Mouse (Mus musculus) megakaryocyte, embryonic 14.5 days (primary cell): ENCODE measurements around the gene Bpifb6. TPM values are rescaled to one million over a fixed set of nuclear protein-coding genes. Genes with fewer than 3 reads are reported as not detected.

ENCODE experiments used
- H3K27me3 ChIP-seq: replicated peaks from 2 replicates; pipeline ENCODE3; 2012; ENCODE audit warnings: inconsistent platforms
- H3K36me3 ChIP-seq: replicated peaks from 2 replicates; pipeline ENCODE3; 2012; ENCODE audit warnings: low read length, inconsistent platforms, mixed read lengths
- H3K4me1 ChIP-seq: 2 replicates; pipeline ENCODE4 v1.6.1; 2012; ENCODE audit warnings: inconsistent platforms
- H3K4me3 ChIP-seq: replicated peaks from 2 replicates; pipeline ENCODE3; 2012; ENCODE audit warnings: moderate library complexity, mild to moderate bottlenecking, inconsistent platforms
- H3K9me3 ChIP-seq: 2 replicates; pipeline ENCODE4 v1.6.1; 2012; ENCODE audit warnings: inconsistent platforms
- FLI1 ChIP-seq: IDR thresholded peaks from 2 replicates; pipeline ENCODE4 v1.6.1; 2012; ENCODE audit warnings: low read length, inconsistent platforms, mixed read lengths
- GATA1 ChIP-seq: IDR thresholded peaks from 3 replicates; pipeline ENCODE4 v1.6.1; 2012; ENCODE audit warnings: mixed read lengths, low read length, inconsistent platforms, borderline replicate concordance
- polyA plus RNA-seq: library from polyadenylated mRNA; stranded (reverse); fragments of >175 nt; gene quantifications from 2 replicates; pipeline ENCODE4 v1.2.3, GENCODE M21; 2012; ENCODE audit warnings: low replicate concordance; ENCODE audit not compliant: insufficient read depth

Bpifb6 gene
- not detected in 2 replicates for polyA plus RNA-seq

DNA sequence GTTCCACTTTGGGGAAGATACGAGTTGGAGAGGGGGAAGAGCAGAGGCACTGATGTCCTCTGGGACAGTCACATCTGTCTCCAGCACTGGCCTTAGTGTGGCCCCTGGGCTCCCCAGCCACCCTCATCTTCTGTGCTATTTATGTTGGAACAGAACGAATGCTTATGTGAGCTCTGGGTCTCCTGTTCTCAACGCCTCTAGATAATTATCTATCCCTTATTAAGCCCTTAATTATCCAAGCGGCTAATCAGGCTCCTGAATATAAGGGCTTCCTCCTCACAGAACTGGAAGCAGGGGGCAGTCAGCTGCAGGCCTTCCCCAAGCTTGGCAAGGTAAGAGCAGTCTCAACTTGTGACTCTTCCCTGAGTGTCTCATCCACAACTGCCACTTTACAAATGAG is at the start of gene Bpifb6:
Gene Bpifb6, plus strand, starts transcription at position 301 of the 400 bp plus-strand sequence.
- Histone ChIP-seq H3K4me1 (no peaks in the 10 kb centered on the region), H3K4me3 (no peak within 1 kb of the TSS), H3K36me3 (no peaks in the 10 kb centered on the region), H3K27me3 (peaks cover 69% of the 10 kb centered on the region), H3K9me3 (no peaks in the 10 kb centered on the region)
- TF ChIP-seq FLI1 (no peak), GATA1 (no peak)

DNA sequence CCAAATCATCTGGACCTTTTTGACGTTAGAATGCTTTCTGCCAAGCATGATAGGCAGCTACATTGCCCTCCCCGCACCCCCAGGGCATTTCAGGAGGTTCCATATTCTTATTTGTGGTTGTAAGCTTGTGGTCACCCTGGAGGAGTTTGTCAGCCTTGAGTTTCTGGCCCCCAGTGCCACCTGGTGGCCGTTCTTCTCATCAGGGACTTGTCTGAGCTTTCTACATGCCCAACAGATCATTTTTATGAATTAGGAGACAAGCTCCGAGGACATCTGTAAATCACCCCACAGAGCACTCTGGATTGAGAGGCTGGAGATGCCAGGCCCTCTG is 49.2 kb upstream of the Bpifb6 start:
- peaks cover 9% of the 10 kb centered on the region for H3K4me1 ChIP-seq
- H3K27me3 ChIP-seq = peaks cover 38% of the 10 kb centered on the region
- H3K36me3 ChIP-seq = no peaks in the 10 kb centered on the region
- H3K9me3 ChIP-seq = peaks cover 17% of the 10 kb centered on the region
- H3K4me3 ChIP-seq = no peak overlapping the region
- no peak for TF ChIP-seq FLI1
- TF ChIP-seq GATA1 = no peak

- Histone ChIP-seq H3K36me3 (no peaks in the 10 kb centered on the region), H3K4me1 (peaks cover 9% of the 10 kb centered on the region), H3K9me3 (peaks cover 15% of the 10 kb centered on the region), H3K4me3 (no peak overlapping the region), H3K27me3 (peaks cover 53% of the 10 kb centered on the region)
- TF ChIP-seq GATA1 (no peak), FLI1 (no peak)
Measured at GRCm38 (mm10) chr2:153853544-153853943, 46.6 kb upstream of the Bpifb6 start.

- no peaks in the 10 kb centered on the region for H3K4me1 ChIP-seq
- H3K36me3 ChIP-seq = no peaks in the 10 kb centered on the region
- H3K9me3 ChIP-seq = 0 out of 2 replicates have a peak, but pooled peaks cover 2% of the 10 kb centered on the region
- peaks cover 59% of the 10 kb centered on the region for H3K27me3 ChIP-seq
- TF ChIP-seq FLI1 = no peak
- TF ChIP-seq GATA1 = no peak
- H3K4me3 ChIP-seq = no peak overlapping the region
Measured at GRCm38 (mm10) chr2:153859581-153859980, 40.6 kb upstream of the Bpifb6 start.

DNA sequence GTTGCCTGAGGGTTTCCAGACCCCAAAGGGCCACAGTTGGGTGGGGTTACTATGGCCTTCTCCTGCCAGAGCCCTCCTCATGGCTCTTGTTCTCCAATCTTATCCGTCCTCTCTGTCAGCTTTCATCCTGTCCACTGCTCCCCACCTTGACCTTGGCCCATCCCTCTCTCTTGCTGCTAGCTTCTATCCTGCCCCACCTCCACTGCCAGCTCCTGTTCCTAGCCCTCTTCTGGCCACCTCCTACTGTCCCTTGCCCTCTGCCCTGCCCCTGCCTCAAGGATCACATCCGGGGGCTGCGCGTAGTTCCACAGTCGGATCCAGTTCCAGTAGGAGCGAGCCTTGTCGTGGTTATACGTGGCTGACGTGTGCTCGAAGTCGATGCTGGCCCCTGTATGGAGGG is 39.9 kb upstream of the Bpifb6 start:
- Histone ChIP-seq H3K4me3 (no peak overlapping the region), H3K27me3 (peaks cover 51% of the 10 kb centered on the region), H3K9me3 (0 out of 2 replicates have a peak, but pooled peaks cover 2% of the 10 kb centered on the region), H3K4me1 (no peaks in the 10 kb centered on the region), H3K36me3 (no peaks in the 10 kb centered on the region)
- TF ChIP-seq GATA1 (no peak), FLI1 (no peak)

DNA sequence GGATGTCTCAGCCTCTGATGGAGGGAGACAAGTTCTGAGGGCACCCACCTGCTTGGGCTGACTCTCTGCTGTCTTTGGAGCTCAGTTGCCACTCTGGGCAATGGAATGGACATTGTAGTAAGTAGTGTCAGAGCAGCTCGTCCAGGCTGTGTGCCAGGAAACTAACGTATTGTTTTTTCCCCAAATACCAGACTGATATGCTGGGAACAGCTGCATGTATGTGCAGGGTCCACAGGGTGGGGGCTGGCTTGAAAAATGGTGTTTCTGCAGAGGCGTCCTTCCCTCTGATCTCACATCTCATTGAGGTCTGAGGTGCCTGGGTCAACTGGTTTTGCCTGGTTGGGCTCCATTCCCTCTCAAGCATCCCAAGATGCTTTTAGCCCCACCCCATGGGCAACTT is 39.5 kb upstream of the Bpifb6 start:
- Histone ChIP-seq H3K27me3 (peaks cover 47% of the 10 kb centered on the region), H3K4me1 (no peaks in the 10 kb centered on the region), H3K9me3 (0 out of 2 replicates have a peak, but pooled peaks cover 2% of the 10 kb centered on the region), H3K36me3 (no peaks in the 10 kb centered on the region), H3K4me3 (no peak overlapping the region)
- TF ChIP-seq GATA1 (no peak), FLI1 (no peak)

DNA sequence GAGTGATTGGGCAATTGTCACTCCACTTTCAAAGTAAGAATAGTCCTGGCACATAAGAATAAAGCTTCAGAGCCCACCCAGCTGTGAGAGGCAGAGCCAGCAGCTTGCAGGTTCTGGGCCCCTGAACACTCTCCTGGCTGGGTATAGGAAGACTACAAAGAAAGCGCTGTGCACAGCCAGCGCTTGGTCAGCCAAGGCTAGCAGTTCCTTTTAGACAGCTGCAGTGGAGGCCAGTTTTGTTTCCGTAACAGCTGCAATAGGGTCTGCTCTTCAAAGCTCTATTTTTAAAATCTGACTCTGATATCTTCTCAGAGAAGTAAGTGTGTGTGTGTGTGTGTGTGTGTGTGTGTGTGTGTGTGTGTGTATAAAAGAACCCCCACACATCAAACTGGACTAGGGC is 38.2 kb upstream of the Bpifb6 start:
- Histone ChIP-seq H3K4me3 (no peak overlapping the region), H3K27me3 (peaks cover 38% of the 10 kb centered on the region), H3K9me3 (0 out of 2 replicates have a peak, but pooled peaks cover under 1% of the 10 kb centered on the region), H3K4me1 (no peaks in the 10 kb centered on the region), H3K36me3 (no peaks in the 10 kb centered on the region)
- TF ChIP-seq FLI1 = no peak
- TF ChIP-seq GATA1 = no peak

- H3K36me3 ChIP-seq = no peaks in the 10 kb centered on the region
- H3K27me3 ChIP-seq = peaks cover 28% of the 10 kb centered on the region
- no peak within 1 kb of the TSS for H3K4me3 ChIP-seq
- no peaks in the 10 kb centered on the region for H3K4me1 ChIP-seq
- no peaks in the 10 kb centered on the region for H3K9me3 ChIP-seq
- TF ChIP-seq GATA1 = no peak
- no peak for TF ChIP-seq FLI1
Measured at GRCm38 (mm10) chr2:153870984-153871383, 29.2 kb upstream of the Bpifb6 start, which contains the start of gene Sun5. TSS of gene Sun5 (minus strand) at chr2:153871084.

DNA sequence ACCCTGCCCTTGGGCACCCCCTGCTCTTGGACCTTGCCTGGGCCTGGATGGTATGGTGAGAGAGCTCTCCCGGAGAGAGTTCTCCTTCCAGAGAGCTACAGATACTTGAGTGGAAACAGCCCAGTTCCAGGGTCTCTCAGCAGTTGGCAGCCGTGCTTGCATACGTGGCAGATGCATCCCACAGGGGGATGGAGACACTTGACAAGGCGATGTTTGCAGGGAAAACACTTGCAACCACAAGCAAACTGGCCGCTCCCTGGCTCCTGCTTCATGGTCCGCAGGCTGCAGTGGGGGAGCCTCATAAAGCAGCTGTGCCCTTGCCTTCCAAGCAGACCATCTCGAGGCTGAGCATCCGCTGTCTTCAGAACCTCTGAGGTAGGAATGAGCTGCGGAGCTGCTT is 25.4 kb upstream of the Bpifb6 start, which contains the start of gene Bpifb2:
Gene Bpifb2, plus strand, starts transcription at position 301 of the 400 bp plus-strand sequence.
- TF ChIP-seq FLI1 (no peak), GATA1 (no peak)
- Histone ChIP-seq H3K9me3 (no peaks in the 10 kb centered on the region), H3K36me3 (no peaks in the 10 kb centered on the region), H3K4me3 (no peak within 1 kb of the TSS), H3K4me1 (no peaks in the 10 kb centered on the region), H3K27me3 (peaks cover 30% of the 10 kb centered on the region)

DNA sequence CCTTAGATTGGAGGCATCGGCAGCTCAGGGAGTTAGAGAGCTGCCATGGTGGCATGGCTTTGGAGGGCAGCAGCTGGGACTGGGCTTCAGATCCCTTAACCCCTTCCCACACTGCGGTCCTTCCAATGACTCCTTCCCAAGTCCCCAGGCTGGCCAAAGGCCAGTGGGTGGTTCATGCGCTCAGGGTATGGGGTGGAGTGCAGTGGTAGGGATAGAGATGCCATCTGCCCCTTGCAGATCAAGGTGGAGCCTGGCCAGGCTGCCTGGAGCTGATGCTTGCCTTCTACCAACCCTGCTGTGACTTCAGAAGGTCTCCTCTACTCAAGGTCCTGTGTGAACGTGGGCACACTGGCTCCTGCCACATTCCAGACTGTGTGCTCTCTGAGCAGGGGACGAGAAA is 1.1 kb upstream of the Bpifb6 start:
- Histone ChIP-seq H3K4me1 (no peaks in the 10 kb centered on the region), H3K27me3 (peaks cover 65% of the 10 kb centered on the region), H3K4me3 (no peak overlapping the region), H3K36me3 (no peaks in the 10 kb centered on the region), H3K9me3 (no peaks in the 10 kb centered on the region)
- no peak for TF ChIP-seq GATA1
- TF ChIP-seq FLI1 = no peak

GRCm38 (mm10) chr2:153902726-153903125 is 2.5 kb downstream of the Bpifb6 start:
- Histone ChIP-seq H3K36me3 (no peaks in the 10 kb centered on the region), H3K4me3 (no peak overlapping the region), H3K9me3 (no peaks in the 10 kb centered on the region), H3K27me3 (peaks cover 72% of the 10 kb centered on the region), H3K4me1 (no peaks in the 10 kb centered on the region)
- no peak for TF ChIP-seq FLI1
- TF ChIP-seq GATA1 = no peak
